Mouse (Mus musculus): ENCODE measurements at regions not wholly inside any gene's neighbourhood (a gene's known extent, or its start where the extent isn't known, plus 50 kb on each side); places are given as distances from the start of the nearest gene placed in this dataset.

DNA sequence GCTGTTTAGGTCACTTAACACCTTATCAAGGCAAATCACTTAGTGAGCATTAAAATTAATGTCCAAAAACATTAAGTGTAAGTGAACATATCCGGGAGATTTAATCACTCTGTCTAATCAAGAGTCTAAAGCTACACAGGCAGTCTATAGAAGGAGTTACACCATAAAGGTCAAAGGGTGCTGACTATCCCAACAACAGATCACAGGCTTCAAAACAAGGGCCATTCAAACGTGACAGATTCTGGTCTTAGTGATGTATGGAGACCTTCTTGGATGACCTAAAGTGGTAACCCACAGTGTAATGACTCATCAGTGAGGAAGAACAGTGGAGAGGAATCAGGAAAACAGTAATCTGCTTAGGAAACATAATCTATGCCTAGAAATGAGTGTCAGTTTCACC is 61.0 kb downstream of the 1700020N15Rik start:
- peak in 1 of 2 experiments; percentile 20 for DNase-seq (ENCODE audit: inconsistent age in 2 of 2, low spot score in 1 of 2)

- DNase-seq (ENCODE audit: inconsistent age in 2 of 2, low spot score in 1 of 2) = no peak
These were observed 62.0 kb downstream of the 1700020N15Rik start for GRCm38 (mm10) chrX:70007077-70007476.
